Mouse (Mus musculus): Measurements from ENCODE around the gene Hnf1b. TPM values are rescaled to one million over a fixed set of nuclear protein-coding genes. Genes with fewer than 3 reads are reported as not detected.

Gene Hnf1b
- under 1 TPM in 1 of 2 experiments, not detected in 1; 0.21 TPM for total RNA-seq (2021)
- long read RNA-seq, experiment 1: 0 reads
- long read RNA-seq, experiment 2: 0 reads

GRCm38 (mm10) chr11:83849529-83850335, at the start of gene Hnf1b:
Gene Hnf1b (plus strand): TSS chr11:83850063.
- DNase-seq: peak in 1 of 2 experiments; percentile 13

- DNase-seq: peak in 1 of 2 experiments; percentile 38
These were observed 47.7 kb upstream of the Hnf1b start for GRCm38 (mm10) chr11:83802166-83802565.

GRCm38 (mm10) chr11:83802581-83802980, 47.3 kb upstream of the Hnf1b start:
- no peak for DNase-seq

GRCm38 (mm10) chr11:83810441-83810840, 39.4 kb upstream of the Hnf1b start:
- no peak for DNase-seq

GRCm38 (mm10) chr11:83815191-83815590, 34.7 kb upstream of the Hnf1b start:
- DNase-seq: no peak

GRCm38 (mm10) chr11:83815628-83816027, 34.2 kb upstream of the Hnf1b start:
- peak; percentile 26 to 67 for DNase-seq

GRCm38 (mm10) chr11:83817048-83817447, 32.8 kb upstream of the Hnf1b start:
- no peak for DNase-seq

GRCm38 (mm10) chr11:83817994-83818393, 31.9 kb upstream of the Hnf1b start:
- DNase-seq: no peak

- no peak for DNase-seq
These were observed 31.2 kb upstream of the Hnf1b start for GRCm38 (mm10) chr11:83818591-83819127.

- DNase-seq: no peak
These were observed 29.9 kb upstream of the Hnf1b start for GRCm38 (mm10) chr11:83819806-83820483.

- DNase-seq: no peak
These were observed 23.7 kb upstream of the Hnf1b start for GRCm38 (mm10) chr11:83826142-83826541.

GRCm38 (mm10) chr11:83828553-83829142, 21.2 kb upstream of the Hnf1b start:
- DNase-seq: no peak

GRCm38 (mm10) chr11:83832389-83832788, 17.5 kb upstream of the Hnf1b start:
- DNase-seq: peak in 1 of 2 experiments; percentile 41

- no peak for DNase-seq
These were observed 16.3 kb upstream of the Hnf1b start for GRCm38 (mm10) chr11:83833517-83833916.

- peak; percentile 22 to 59 for DNase-seq
These were observed 15.8 kb upstream of the Hnf1b start for GRCm38 (mm10) chr11:83833959-83834496.

- no peak for DNase-seq
These were observed 10.4 kb upstream of the Hnf1b start for GRCm38 (mm10) chr11:83839451-83839850.

- DNase-seq: no peak
These were observed 6.3 kb upstream of the Hnf1b start for GRCm38 (mm10) chr11:83843534-83843933.

GRCm38 (mm10) chr11:83850586-83851272, 866 bp downstream of the Hnf1b start:
- peak in 1 of 2 experiments; percentile 11 for DNase-seq

GRCm38 (mm10) chr11:83851273-83852015, 1.6 kb downstream of the Hnf1b start:
- peak in 1 of 2 experiments; percentile 9 for DNase-seq

GRCm38 (mm10) chr11:83852016-83852355, 2.1 kb downstream of the Hnf1b start:
- DNase-seq: peak in 1 of 2 experiments; percentile 32

Data from heart, adult 18-20 months (tissue).